27 mouse cellular contexts compared by ENCODE assay signal in the genomic region with DNA sequence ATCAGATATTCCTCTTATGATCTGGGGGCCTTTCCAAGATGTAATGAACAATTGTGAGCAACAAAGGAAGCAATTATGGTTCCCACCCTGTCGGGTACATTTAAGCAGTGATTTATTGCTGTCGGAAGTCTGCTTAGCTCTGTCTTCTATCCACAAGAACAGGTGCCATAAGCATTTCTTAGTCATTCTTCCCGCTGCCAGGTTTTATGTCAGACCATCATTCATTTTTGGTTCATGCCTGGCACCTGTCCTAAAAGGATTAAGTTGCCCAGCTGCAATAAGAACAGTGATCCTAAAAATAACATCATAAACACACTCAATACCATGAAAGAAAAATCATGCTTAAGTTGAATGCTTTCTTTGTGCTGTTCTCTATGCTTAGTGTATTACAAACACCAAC.
DNase-seq lines count a peak whose midpoint lies in the region; ATAC-seq lines count a peak whose summit lies in the region.
"Had no signal": no experiment of that assay in that cellular context is flagged by ENCODE, and none has a peak within 500 bp of the region (broad histone marks: within the 10 kb centered on the region; RNA-seq: fewer than 3 reads in every experiment).

No protein-coding gene starts in this region.

- no peak overlapping the region for H3K4me2 ChIP-seq in limb, embryonic 12.5 days
- no peak overlapping the region for H3K4me2 ChIP-seq in midbrain, embryonic 11.5 days
- H3K4me2 ChIP-seq: embryonic facial prominence, embryonic 13.5 days; forebrain, embryonic 15.5 days; liver, embryonic 12.5 days; neural tube, embryonic 15.5 days had no signal

- no peaks in the 10 kb centered on the region for H3K9me3 ChIP-seq in limb, embryonic 12.5 days
- no peaks in the 10 kb centered on the region for H3K9me3 ChIP-seq in limb, embryonic 10.5 days (replicated peaks)
- no peaks in the 10 kb centered on the region for H3K9me3 ChIP-seq in midbrain, embryonic 11.5 days (ENCODE audit: control insufficient read depth, low read length)
- H3K9me3 ChIP-seq: embryonic facial prominence, embryonic 13.5 days; forebrain, embryonic 15.5 days; hindbrain, embryonic 10.5 days; liver, embryonic 12.5 days; neural tube, embryonic 15.5 days had no signal

- peak; percentile 47; the same call in 1 of the 2 replicates for ATAC-seq in limb, embryonic 12.5 days (ENCODE audit: insufficient number of reproducible peaks, insufficient read depth, low FRiP score, low TSS enrichment, low read depth)
- ATAC-seq in megakaryocyte progenitor cell, adult 5-6 weeks (replicated peaks; ENCODE audit: poor library complexity) = peak; percentile 9; the same call in 1 of the 2 replicates
- ATAC-seq in midbrain, embryonic 11.5 days (ENCODE audit: low FRiP score) = no peak
- ATAC-seq: forebrain, embryonic 15.5 days; hindbrain, postnatal 0 days; intestine, postnatal 0 days; liver, embryonic 12.5 days; midbrain, embryonic 16.5 days had no signal

- no peak for DNase-seq in limb, embryonic 10.5 days (ENCODE audit: low spot score)
- peak; percentile 90 for DNase-seq in fat pad, adult 2 months (ENCODE audit: extremely low read depth, low read depth, low spot score)
- no peak for DNase-seq in midbrain, embryonic 11.5 days (ENCODE audit: low spot score, missing footprints)
- no peak for DNase-seq in left cerebral cortex, postnatal 36 days (ENCODE audit: low spot score in 2 of 2)
- no peak for DNase-seq in layer of hippocampus, postnatal 10 days (ENCODE audit: low spot score in 2 of 2)
- DNase-seq: adrenal gland, adult 2 months; B cell, adult 2 months; cerebellum, adult 18-20 months; cerebellum, postnatal 14 days; gastrocnemius, postnatal 25 days; kidney, postnatal 25 days; left cerebral cortex, postnatal 4 days; lung, adult 18-20 months; lung, postnatal 36 days; right cerebral cortex, postnatal 25 days; thymus, postnatal 25 days had no signal

- intact Hi-C loops in left cerebral cortex, postnatal 36 days (cut with DNase I) = no loop called here

- 57% methylated on average over 3 of the region's 3 CpGs for WGBS in limb, embryonic 12.5 days
- WGBS in limb, embryonic 10.5 days = 76% methylated on average over 3 of the region's 3 CpGs
- WGBS in midbrain, embryonic 11.5 days = 91% methylated on average over 3 of the region's 3 CpGs

- H3K9ac ChIP-seq in limb, embryonic 12.5 days (replicated peaks) = no peak overlapping the region
- no peak overlapping the region for H3K9ac ChIP-seq in midbrain, embryonic 11.5 days (ENCODE audit: low read length)
- H3K9ac ChIP-seq: embryonic facial prominence, embryonic 13.5 days; forebrain, embryonic 15.5 days; liver, embryonic 12.5 days; neural tube, embryonic 15.5 days had no signal

- H3K27ac ChIP-seq in limb, embryonic 12.5 days = no peak overlapping the region
- H3K27ac ChIP-seq in limb, embryonic 10.5 days = no peak overlapping the region
- H3K27ac ChIP-seq in midbrain, embryonic 11.5 days (ENCODE audit: low read depth, low read length) = no peak overlapping the region
- H3K27ac ChIP-seq: embryonic facial prominence, embryonic 13.5 days; forebrain, embryonic 15.5 days; hindbrain, embryonic 10.5 days; hindbrain, postnatal 0 days; left cerebral cortex, adult 2 months; liver, embryonic 12.5 days; neural tube, embryonic 15.5 days had no signal

- H3K4me1 ChIP-seq in limb, embryonic 12.5 days (replicated peaks) = no peaks in the 10 kb centered on the region
- H3K4me1 ChIP-seq in limb, embryonic 10.5 days = no peaks in the 10 kb centered on the region
- no peaks in the 10 kb centered on the region for H3K4me1 ChIP-seq in midbrain, embryonic 11.5 days (ENCODE audit: control insufficient read depth, insufficient read depth, low read length)
- H3K4me1 ChIP-seq: embryonic facial prominence, embryonic 13.5 days; hindbrain, embryonic 10.5 days; liver, embryonic 12.5 days; neural tube, embryonic 15.5 days had no signal

- H3K36me3 ChIP-seq in limb, embryonic 12.5 days = no peaks in the 10 kb centered on the region
- no peaks in the 10 kb centered on the region for H3K36me3 ChIP-seq in limb, embryonic 10.5 days
- no peaks in the 10 kb centered on the region for H3K36me3 ChIP-seq in midbrain, embryonic 11.5 days (ENCODE audit: control insufficient read depth, insufficient read depth, low read length)
- H3K36me3 ChIP-seq: embryonic facial prominence, embryonic 13.5 days; forebrain, embryonic 15.5 days; hindbrain, embryonic 10.5 days; liver, embryonic 12.5 days; neural tube, embryonic 15.5 days had no signal

- no peaks in the 10 kb centered on the region for H3K27me3 ChIP-seq in limb, embryonic 12.5 days
- H3K27me3 ChIP-seq in limb, embryonic 10.5 days (ENCODE audit: low read depth, poor library complexity, severe bottlenecking) = no peaks in the 10 kb centered on the region
- H3K27me3 ChIP-seq in midbrain, embryonic 11.5 days (ENCODE audit: control insufficient read depth, insufficient read depth, low read length) = no peaks in the 10 kb centered on the region
- H3K27me3 ChIP-seq: embryonic facial prominence, embryonic 13.5 days; forebrain, embryonic 15.5 days; liver, embryonic 12.5 days; neural tube, embryonic 15.5 days had no signal

- no peak overlapping the region for H3K4me3 ChIP-seq in limb, embryonic 12.5 days (replicated peaks)
- no peak overlapping the region for H3K4me3 ChIP-seq in limb, embryonic 10.5 days
- no peak overlapping the region for H3K4me3 ChIP-seq in midbrain, embryonic 11.5 days (ENCODE audit: low read depth, low read length)
- H3K4me3 ChIP-seq: embryonic facial prominence, embryonic 13.5 days; forebrain, embryonic 15.5 days; hindbrain, embryonic 10.5 days; left cerebral cortex, adult 2 months; liver, embryonic 12.5 days; neural tube, embryonic 15.5 days had no signal
